In the genomic region with DNA sequence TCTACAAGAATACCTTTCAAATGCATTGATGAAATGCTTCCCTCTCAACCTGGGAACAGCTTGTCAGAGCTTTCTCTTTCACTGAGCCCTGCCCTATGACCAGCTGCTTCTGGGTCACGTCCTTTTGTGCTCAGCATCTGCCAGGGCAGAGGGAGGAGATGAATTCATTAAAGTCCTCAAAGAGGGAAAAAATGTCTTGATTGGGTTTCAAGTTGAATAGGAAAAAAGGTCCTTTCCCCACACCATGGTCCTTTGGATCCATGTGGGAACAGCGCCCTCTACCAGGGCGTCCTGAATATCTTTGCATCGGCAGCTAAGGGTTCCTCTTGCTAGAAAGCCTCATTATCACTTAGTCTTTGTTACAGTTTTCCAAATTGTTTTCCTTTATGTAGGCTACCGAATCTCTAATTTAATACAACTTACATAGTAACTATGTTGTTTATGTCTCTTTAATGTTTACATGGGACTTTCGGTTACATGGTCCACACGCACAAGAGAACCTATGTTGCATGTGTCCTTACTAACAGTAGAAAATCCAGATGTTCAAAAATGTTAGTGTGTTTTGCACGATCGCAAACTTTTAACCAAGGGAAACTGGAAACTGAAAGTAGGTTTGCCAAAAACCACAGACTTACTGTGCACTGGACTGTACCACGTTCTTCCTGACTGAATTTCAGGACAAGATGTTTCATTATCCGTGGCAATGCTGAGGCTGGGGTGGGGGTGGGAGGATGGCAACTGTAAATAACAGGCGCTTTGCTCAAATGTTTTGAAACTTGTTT, we compare ENCODE assay signal across 8 mouse cellular contexts.
A peak's percentile ranks its signal among the peaks of the same experiment; 100 is the strongest.
DNase-seq lines count a peak whose midpoint lies in the region; ATAC-seq and TF ChIP-seq lines count a peak whose summit lies in the region.

No protein-coding gene starts in this region.

- no peak overlapping the region for H3K4me2 ChIP-seq in forebrain, embryonic 16.5 days (ENCODE audit: low read length)

- TF ChIP-seq CTCF in gastrocnemius, adult 2 months (IDR thresholded peaks at IDR 0.05), result peak; percentile 75
- TF ChIP-seq CTCF in bone marrow, adult 2 months (IDR thresholded peaks at IDR 0.05; ENCODE audit: control insufficient read depth, insufficient read depth, low read length), result peak; percentile 55; the same call in 1 of the 2 replicates

- no peak overlapping the region for H3K27ac ChIP-seq in gastrocnemius, adult 2 months
- H3K27ac ChIP-seq in bone marrow, adult 2 months (ENCODE audit: control insufficient read depth, insufficient read depth, low read depth, low read length, poor library complexity), result no peak overlapping the region
- no peak overlapping the region for H3K27ac ChIP-seq in forebrain, embryonic 16.5 days (ENCODE audit: low read length)

- no peak overlapping the region for H3K4me3 ChIP-seq in gastrocnemius, adult 2 months
- H3K4me3 ChIP-seq in bone marrow, adult 2 months (replicated peaks; ENCODE audit: control insufficient read depth, low read depth, low read length), result no peak overlapping the region
- no peak overlapping the region for H3K4me3 ChIP-seq in forebrain, embryonic 16.5 days (replicated peaks; ENCODE audit: low read length)

- H3K27me3 ChIP-seq in forebrain, embryonic 16.5 days (replicated peaks; ENCODE audit: control insufficient read depth, insufficient read depth, low read length), result no peaks in the 10 kb centered on the region

- H3K9me3 ChIP-seq in forebrain, embryonic 16.5 days (ENCODE audit: control insufficient read depth, low read length), result no peaks in the 10 kb centered on the region

- peak; percentile 43; the same call in 1 of the 2 replicates for ATAC-seq in forebrain, embryonic 16.5 days

- no peak for TF ChIP-seq POLR2A in bone marrow, adult 2 months (IDR thresholded peaks at IDR 0.05; ENCODE audit: borderline replicate concordance, control insufficient read depth, low read depth, low read length)

- no peak overlapping the region for H3K9ac ChIP-seq in forebrain, embryonic 16.5 days (replicated peaks; ENCODE audit: low read depth, low read length)

- DNase-seq in gastrocnemius, adult 2 months, result peak; percentile 53
- DNase-seq in gastrocnemius, adult 8-10 months (ENCODE audit: low spot score in 2 of 2), result no peak
- peak; percentile 60 for DNase-seq in A20 (ENCODE audit: low read depth, low spot score)
- peak; percentile 74 for DNase-seq in kidney, postnatal 10 days
- peak; percentile 17 for DNase-seq in lung, postnatal 25 days (ENCODE audit: low spot score)
- DNase-seq in testis, postnatal 10 days (ENCODE audit: low spot score), result peak; percentile 77

- H3K4me1 ChIP-seq in bone marrow, adult 2 months (ENCODE audit: control insufficient read depth, insufficient read depth, low read length), result no peaks in the 10 kb centered on the region
- peaks cover 2% of the 10 kb centered on the region; the same call in 1 of the 2 replicates for H3K4me1 ChIP-seq in forebrain, embryonic 16.5 days (replicated peaks; ENCODE audit: control insufficient read depth, insufficient read depth, low read length)

- WGBS in bone marrow, adult 2 months, result 14% methylated on average over 12 of the region's 12 CpGs
- WGBS in forebrain, embryonic 16.5 days, result 43% methylated on average over 12 of the region's 12 CpGs

- intact Hi-C loops in gastrocnemius, adult 2 months (cut with DNase I), result loop anchor here (2.0 kb wide), 1 partner anchor 123 kb away; no protein-coding TSS in a partner anchor

- no peaks in the 10 kb centered on the region for H3K36me3 ChIP-seq in forebrain, embryonic 16.5 days (ENCODE audit: control insufficient read depth, insufficient read depth)

Comparison
In these comparisons a context has a peak if more than half of its experiments do, and no peak if none do; other contexts are left out.
1. DNase-seq: peak in gastrocnemius, adult 2 months (single experiment), A20 (single experiment), kidney, postnatal 10 days (single experiment), lung, postnatal 25 days (single experiment) and testis, postnatal 10 days (single experiment); none in gastrocnemius, adult 8-10 months (0 of 2).